Mouse (Mus musculus) ovary, postnatal 14 days (tissue): ENCODE results near the gene Olfr1138.

Experiments
- DNase-seq: peaks from one replicate; pipeline ENCODE4 v3.0.0; 2022; ENCODE audit warnings: low spot score

The Olfr1138 gene

GRCm38 (mm10) chr2:87739878-87740277, at the start of gene Olfr1138:
Gene Olfr1138 (minus strand): TSS chr2:87739978.
- DNase-seq: no peak

GRCm38 (mm10) chr2:87779183-87779582, 39.4 kb upstream of the Olfr1138 start, which contains the start of gene Olfr152:
Gene Olfr152 (plus strand): TSS chr2:87779483.
- no peak for DNase-seq

GRCm38 (mm10) chr2:87776143-87776542, 36.4 kb upstream of the Olfr1138 start:
- DNase-seq: no peak

GRCm38 (mm10) chr2:87753891-87754290, 14.1 kb upstream of the Olfr1138 start, which contains the start of gene Olfr1141:
Gene Olfr1141 (minus strand): TSS chr2:87753991.
- DNase-seq: no peak

- no peak for DNase-seq
These were observed 3.7 kb upstream of the Olfr1138 start, which contains the start of gene Olfr1140 for GRCm38 (mm10) chr2:87743452-87743851. Gene Olfr1140 (plus strand): TSS chr2:87743752.

GRCm38 (mm10) chr2:87713079-87713478, 26.7 kb downstream of the Olfr1138 start, which contains the start of gene Olfr1137:
Gene Olfr1137 (minus strand): TSS chr2:87713179.
- DNase-seq: no peak

GRCm38 (mm10) chr2:87693847-87694246, 45.9 kb downstream of the Olfr1138 start, which contains the start of gene Olfr1136:
Gene Olfr1136 (minus strand): TSS chr2:87693947.
- DNase-seq: no peak
